ENCODE assay signal across 25 mouse cellular contexts in the genomic region with DNA sequence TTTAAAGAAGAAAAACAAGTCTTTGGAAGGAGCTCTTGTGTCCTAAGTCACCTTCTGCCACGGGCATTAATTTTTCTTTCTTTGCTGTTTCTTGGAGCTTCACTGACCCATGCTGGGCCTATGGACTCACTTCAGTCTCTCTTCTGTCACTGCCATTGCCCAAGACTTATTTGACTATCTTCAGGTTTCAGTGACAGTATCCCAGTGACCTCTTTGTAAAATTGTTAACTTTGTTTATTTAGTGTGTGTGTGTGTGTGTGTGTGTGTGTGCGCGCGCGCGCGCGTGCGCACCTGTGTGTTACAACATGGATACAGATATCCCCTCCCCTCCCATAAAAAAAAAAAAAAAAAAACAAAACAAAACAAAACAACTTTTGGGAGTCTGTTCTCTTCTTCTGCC.
"Had no signal": no experiment of that assay in that cellular context is flagged by ENCODE, and none has a peak within 500 bp of the region (broad histone marks: within the 10 kb centered on the region; RNA-seq: fewer than 3 reads in every experiment).

No protein-coding gene starts in this region.

- H3K9ac ChIP-seq: forebrain, postnatal 0 days; heart, embryonic 13.5 days; heart, embryonic 15.5 days; hindbrain, embryonic 13.5 days; hindbrain, embryonic 15.5 days; kidney, embryonic 15.5 days; limb, embryonic 13.5 days; limb, embryonic 15.5 days had no signal

- DNase-seq: forebrain, postnatal 0 days; gastrocnemius, postnatal 14 days; gastrocnemius, postnatal 36 days; heart, adult 18-20 months; heart, postnatal 14 days; heart, postnatal 36 days; kidney, adult 11 months; kidney, adult 2 months; kidney, adult 9 months; kidney, postnatal 14 days; kidney, postnatal 36 days; layer of hippocampus, adult 9-11 months; layer of hippocampus, postnatal 36 days; left cerebral cortex, postnatal 4 days had no signal

- H3K4me1 ChIP-seq: heart, embryonic 15.5 days had no signal

- ATAC-seq: forebrain, postnatal 0 days; hindbrain, postnatal 0 days; intestine, embryonic 16.5 days had no signal

- H3K9me3 ChIP-seq: heart, embryonic 13.5 days; heart, embryonic 15.5 days; hindbrain, embryonic 13.5 days; hindbrain, embryonic 15.5 days; kidney, embryonic 15.5 days; limb, embryonic 13.5 days; limb, embryonic 15.5 days had no signal

- H3K36me3 ChIP-seq: heart, embryonic 13.5 days; heart, embryonic 15.5 days; hindbrain, embryonic 13.5 days; hindbrain, embryonic 15.5 days; kidney, embryonic 15.5 days; limb, embryonic 13.5 days; limb, embryonic 15.5 days had no signal

- H3K27ac ChIP-seq: heart, embryonic 13.5 days; heart, embryonic 15.5 days; hindbrain, embryonic 13.5 days; hindbrain, embryonic 15.5 days; hindbrain, postnatal 0 days; kidney, embryonic 15.5 days; kidney, postnatal 0 days; limb, embryonic 13.5 days; limb, embryonic 15.5 days had no signal

- H3K27me3 ChIP-seq: heart, embryonic 13.5 days; heart, embryonic 15.5 days; hindbrain, embryonic 13.5 days; hindbrain, embryonic 15.5 days; kidney, embryonic 15.5 days; limb, embryonic 13.5 days; limb, embryonic 15.5 days had no signal

- H3K4me2 ChIP-seq: heart, embryonic 11.5 days; heart, embryonic 13.5 days; heart, embryonic 15.5 days; hindbrain, embryonic 13.5 days; hindbrain, embryonic 15.5 days; kidney, embryonic 15.5 days; limb, embryonic 13.5 days; limb, embryonic 15.5 days had no signal

- H3K4me3 ChIP-seq: heart, embryonic 13.5 days; heart, embryonic 15.5 days; hindbrain, embryonic 13.5 days; hindbrain, embryonic 15.5 days; kidney, embryonic 15.5 days; limb, embryonic 13.5 days; limb, embryonic 15.5 days had no signal
